Mouse (Mus musculus) kidney, postnatal 36 days (tissue): Measurements from ENCODE around the gene Prrg1.
"Not testable (repeated sequence)": the region's sequence is repeated elsewhere in the genome, so short reads cannot be mapped to it uniquely, and the experiment has no call there.

Source experiments
- DNase-seq, 2 experiments: peaks; one replicate each; pipeline ENCODE4 v3.0.0; 2021 to 2022; ENCODE audit warnings: mixed read lengths in 2 of 2

Prrg1 gene

GRCm38 (mm10) chrX:78583202-78584004, at the start of gene Prrg1:
Gene Prrg1 (minus strand): TSS chrX:78583896.
- peak; percentile 69 to 78 for DNase-seq

- DNase-seq, result no peak
Observed at GRCm38 (mm10) chrX:78605814-78606213, 22.1 kb upstream of the Prrg1 start.

GRCm38 (mm10) chrX:78593138-78593537, 9.4 kb upstream of the Prrg1 start:
- no peak for DNase-seq

- peak; percentile 44 to 70 for DNase-seq
Observed at GRCm38 (mm10) chrX:78582854-78583201, 868 bp downstream of the Prrg1 start.

- DNase-seq, result no peak
Observed at GRCm38 (mm10) chrX:78563451-78563850, 20.2 kb downstream of the Prrg1 start.

GRCm38 (mm10) chrX:78553399-78553798, 30.3 kb downstream of the Prrg1 start:
- DNase-seq, result no peak

GRCm38 (mm10) chrX:78552704-78553103, 31.0 kb downstream of the Prrg1 start:
- DNase-seq, result no peak

GRCm38 (mm10) chrX:78547696-78548095, 36.0 kb downstream of the Prrg1 start:
- DNase-seq, result peak; percentile 18 to 35

GRCm38 (mm10) chrX:78539734-78540133, 44.0 kb downstream of the Prrg1 start:
- DNase-seq, result peak in 1 of 2 experiments; percentile 32

- no peak for DNase-seq
Observed at GRCm38 (mm10) chrX:78538632-78539316, 44.9 kb downstream of the Prrg1 start.

GRCm38 (mm10) chrX:78518301-78518700, 65.4 kb downstream of the Prrg1 start:
- peak in 1 of 2 experiments; percentile 1 for DNase-seq

GRCm38 (mm10) chrX:78482987-78483386, 100.7 kb downstream of the Prrg1 start:
- DNase-seq, result no peak

- peak; percentile 2 to 4 for DNase-seq
Observed at GRCm38 (mm10) chrX:78479710-78480109, 104.0 kb downstream of the Prrg1 start.

- DNase-seq, result no peak
Observed at GRCm38 (mm10) chrX:78434357-78434756, 149.3 kb downstream of the Prrg1 start.

- DNase-seq, result not testable (repeated sequence)
Observed at GRCm38 (mm10) chrX:78403346-78403745, 180.3 kb downstream of the Prrg1 start.
